Mouse (Mus musculus) bone marrow, adult 2 months (tissue): ENCODE data around the gene Lrp2.

Experiments
- CTCF ChIP-seq: fragments of 200-500 bp; IDR thresholded peaks from 2 replicates; pipeline ENCODE4 v1.5.1; 2011; ENCODE audit warnings: low read length, control low read depth; ENCODE audit not compliant: control insufficient read depth, insufficient read depth
- POLR2A ChIP-seq: fragments of 200-500 bp; IDR thresholded peaks from 2 replicates; pipeline ENCODE4 v1.6.1; 2011; ENCODE audit warnings: low read depth, mild to moderate bottlenecking, control low read depth, low read length, borderline replicate concordance; ENCODE audit not compliant: control insufficient read depth

DNA sequence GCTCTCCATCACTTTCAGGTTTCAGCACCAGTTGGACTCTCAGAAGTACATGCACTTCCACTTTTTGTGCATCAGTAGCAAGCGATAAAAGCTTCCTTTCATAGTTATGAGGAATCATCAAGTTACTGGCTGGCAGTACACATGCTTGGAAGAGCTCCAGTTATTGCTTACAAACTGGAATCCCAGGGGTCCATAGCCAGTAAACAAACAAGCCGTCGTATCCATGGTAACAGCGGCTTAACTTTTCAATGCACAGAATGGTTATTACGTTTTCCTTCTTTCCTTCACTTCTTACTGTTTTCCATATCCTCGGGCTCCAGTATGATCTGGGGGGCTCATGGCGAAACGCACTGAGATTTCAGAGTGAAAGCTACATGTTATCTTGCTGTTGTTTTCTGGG, 7.7 kb downstream of the Lrp2 start:
- no peak for TF ChIP-seq CTCF
- TF ChIP-seq POLR2A, result no peak
